In genomic region chr5:77193951-77194350, GRCm38 (mm10) we compare ENCODE assay signal across 10 mouse cellular contexts. TPM values are rescaled to one million over a fixed set of nuclear protein-coding genes. Genes with fewer than 3 reads are reported as not detected.
DNase-seq lines count a peak whose midpoint lies in the region; ATAC-seq and TF ChIP-seq lines count a peak whose summit lies in the region.
"Had no signal": no experiment of that assay in that cellular context is flagged by ENCODE, and none has a peak within 500 bp of the region (broad histone marks: within the 10 kb centered on the region; RNA-seq: fewer than 3 reads in every experiment).

No protein-coding gene starts in this region.

- 46% methylated on average over 3 of the region's 3 CpGs for WGBS in hindbrain, embryonic 11.5 days
- WGBS in hindbrain, embryonic 12.5 days = 42% methylated on average over 3 of the region's 3 CpGs
- WGBS in lung, postnatal 0 days = 46% methylated on average over 3 of the region's 3 CpGs
- 42% methylated on average over 3 of the region's 3 CpGs for WGBS in stomach, postnatal 0 days

- H3K9me3 ChIP-seq in hindbrain, embryonic 11.5 days (ENCODE audit: control insufficient read depth, low read length) = no peaks in the 10 kb centered on the region
- peaks cover under 1% of the 10 kb centered on the region; the same call in 1 of the 2 replicates for H3K9me3 ChIP-seq in hindbrain, embryonic 12.5 days (replicated peaks)
- H3K9me3 ChIP-seq in lung, postnatal 0 days (ENCODE audit: low read length) = no peaks in the 10 kb centered on the region
- H3K9me3 ChIP-seq in stomach, postnatal 0 days (ENCODE audit: control insufficient read depth, low read length) = no peaks in the 10 kb centered on the region

- no peak overlapping the region for H3K9ac ChIP-seq in hindbrain, embryonic 11.5 days (ENCODE audit: low read depth, low read length)
- H3K9ac ChIP-seq in hindbrain, embryonic 12.5 days = no peak overlapping the region
- H3K9ac ChIP-seq in lung, postnatal 0 days (replicated peaks; ENCODE audit: low read depth) = no peak overlapping the region
- H3K9ac ChIP-seq in stomach, postnatal 0 days (ENCODE audit: low read length) = no peak overlapping the region
- H3K9ac ChIP-seq: embryonic facial prominence, embryonic 15.5 days; limb, embryonic 13.5 days had no signal

- H3K4me3 ChIP-seq in hindbrain, embryonic 11.5 days (ENCODE audit: low read depth, low read length) = no peak overlapping the region
- no peak overlapping the region for H3K4me3 ChIP-seq in hindbrain, embryonic 12.5 days
- H3K4me3 ChIP-seq in lung, postnatal 0 days (ENCODE audit: low read depth, low read length) = no peak overlapping the region
- no peak overlapping the region for H3K4me3 ChIP-seq in stomach, postnatal 0 days (ENCODE audit: low read depth, low read length)
- H3K4me3 ChIP-seq: embryonic facial prominence, embryonic 15.5 days; limb, embryonic 13.5 days had no signal

- ATAC-seq in hindbrain, embryonic 11.5 days (ENCODE audit: low FRiP score) = no peak
- no peak for ATAC-seq in hindbrain, embryonic 12.5 days (ENCODE audit: low FRiP score)
- peak; percentile 9; the same call in 1 of the 2 replicates for ATAC-seq in lung, postnatal 0 days
- no peak for ATAC-seq in stomach, postnatal 0 days (ENCODE audit: low FRiP score, low TSS enrichment)

- TF ChIP-seq EP300 in lung, postnatal 0 days (IDR thresholded peaks at IDR 0.05) = no peak
- no peak for TF ChIP-seq EP300 in stomach, postnatal 0 days (optimal IDR thresholded peaks at IDR 0.05)

- peak; percentile 65 for TF ChIP-seq CTCF in lung, postnatal 0 days (IDR thresholded peaks at IDR 0.05)
- peak; percentile 71 for TF ChIP-seq CTCF in stomach, postnatal 0 days (IDR thresholded peaks at IDR 0.05; ENCODE audit: low read depth)

- H3K27me3 ChIP-seq in hindbrain, embryonic 11.5 days (ENCODE audit: control insufficient read depth, insufficient read depth, low read length) = no peaks in the 10 kb centered on the region
- no peaks in the 10 kb centered on the region for H3K27me3 ChIP-seq in hindbrain, embryonic 12.5 days
- H3K27me3 ChIP-seq in lung, postnatal 0 days (replicated peaks; ENCODE audit: insufficient read depth, low read length) = no peaks in the 10 kb centered on the region
- H3K27me3 ChIP-seq in stomach, postnatal 0 days (ENCODE audit: control insufficient read depth, insufficient read depth, low read length) = no peaks in the 10 kb centered on the region
- H3K27me3 ChIP-seq: embryonic facial prominence, embryonic 15.5 days; limb, embryonic 13.5 days had no signal

- no peaks in the 10 kb centered on the region for H3K36me3 ChIP-seq in hindbrain, embryonic 11.5 days (ENCODE audit: control insufficient read depth, insufficient read depth, low read length)
- no peaks in the 10 kb centered on the region for H3K36me3 ChIP-seq in hindbrain, embryonic 12.5 days
- H3K36me3 ChIP-seq in lung, postnatal 0 days (ENCODE audit: insufficient read depth, low read length) = no peaks in the 10 kb centered on the region
- no peaks in the 10 kb centered on the region for H3K36me3 ChIP-seq in stomach, postnatal 0 days (ENCODE audit: control insufficient read depth, insufficient read depth, low read length)
- H3K36me3 ChIP-seq: embryonic facial prominence, embryonic 15.5 days; limb, embryonic 13.5 days had no signal

- no peaks in the 10 kb centered on the region for H3K4me1 ChIP-seq in hindbrain, embryonic 11.5 days (replicated peaks; ENCODE audit: control insufficient read depth, insufficient read depth, low read length)
- H3K4me1 ChIP-seq in hindbrain, embryonic 12.5 days = no peaks in the 10 kb centered on the region
- no peaks in the 10 kb centered on the region for H3K4me1 ChIP-seq in lung, postnatal 0 days (ENCODE audit: insufficient read depth, low read depth, low read length)
- H3K4me1 ChIP-seq in stomach, postnatal 0 days (replicated peaks; ENCODE audit: control insufficient read depth, insufficient read depth) = no peaks in the 10 kb centered on the region
- H3K4me1 ChIP-seq: embryonic facial prominence, embryonic 15.5 days; limb, embryonic 13.5 days had no signal

- peak; percentile 70 for DNase-seq in hindbrain, embryonic 11.5 days (ENCODE audit: low spot score)
- DNase-seq in CD4-positive helper T cell, adult 2 months (ENCODE audit: low read depth, low spot score) = peak; percentile 64
- DNase-seq in R1 (ENCODE audit: low read depth, low spot score) = peak; percentile 88
- DNase-seq in gastrocnemius, postnatal 10 days = peak; percentile 43
- peak; percentile 49 for DNase-seq in lung, postnatal 0 days (ENCODE audit: low spot score)
- peak; percentile 34 for DNase-seq in stomach, postnatal 0 days (ENCODE audit: low spot score)
- no peak for DNase-seq in ovary, postnatal 14 days (ENCODE audit: low spot score)

- no peak overlapping the region for H3K4me2 ChIP-seq in hindbrain, embryonic 11.5 days (replicated peaks; ENCODE audit: low read depth, low read length)
- H3K4me2 ChIP-seq in hindbrain, embryonic 12.5 days (replicated peaks) = no peak overlapping the region
- no peak overlapping the region for H3K4me2 ChIP-seq in lung, postnatal 0 days (replicated peaks; ENCODE audit: low read depth, low read length)
- no peak overlapping the region for H3K4me2 ChIP-seq in stomach, postnatal 0 days (replicated peaks; ENCODE audit: low read depth)
- H3K4me2 ChIP-seq: embryonic facial prominence, embryonic 15.5 days; limb, embryonic 13.5 days had no signal

- H3K27ac ChIP-seq in hindbrain, embryonic 11.5 days (ENCODE audit: low read depth, low read length) = no peak overlapping the region
- H3K27ac ChIP-seq in hindbrain, embryonic 12.5 days = no peak overlapping the region
- H3K27ac ChIP-seq in lung, postnatal 0 days (ENCODE audit: low read length) = no peak overlapping the region
- no peak overlapping the region for H3K27ac ChIP-seq in stomach, postnatal 0 days (replicated peaks)
- H3K27ac ChIP-seq: embryonic facial prominence, embryonic 15.5 days; limb, embryonic 13.5 days had no signal

RNA-seq across cellular contexts. Expression of gene Spink2, which starts 17.3 kb away (rescaled TPM):
- polyA plus RNA-seq in hindbrain, embryonic 11.5 days (2014; fragmentation: Nextera tagmentation; extraction: Ambion mirVana) = 0.77 and 2.5 TPM in 2 replicates
- 1.5 TPM in 2 replicates for polyA plus RNA-seq in hindbrain, embryonic 12.5 days (2016; fragmentation: Nextera tagmentation; extraction: Ambion mirVana)
- total RNA-seq in gastrocnemius, postnatal 10 days (2021) = under 1 TPM; 0.81 to 0.96 TPM
- 5.2 and 8.5 TPM in 2 replicates for polyA plus RNA-seq in lung, postnatal 0 days (2015; fragmentation: Nextera tagmentation; extraction: Ambion mirVana)
- 1.8 and 2.3 TPM in 2 replicates for polyA plus RNA-seq in stomach, postnatal 0 days (2015; fragmentation: Nextera tagmentation; extraction: Ambion mirVana)
